Mouse (Mus musculus) G1E (cell line): Measurements from ENCODE around the gene Astn2. TPM values are rescaled to one million over a fixed set of nuclear protein-coding genes. Genes with fewer than 3 reads are reported as not detected.

Source experiments
- ATAC-seq: 2 replicates; pipeline ENCODE4 v1.8.0; 2016; ENCODE audit warnings: mild to moderate bottlenecking; ENCODE audit not compliant: insufficient number of reproducible peaks, poor library complexity, low FRiP score, severe bottlenecking; ENCODE audit errors: extremely low read depth
- DNase-seq: peaks from one replicate; pipeline ENCODE4 v3.0.0; 2012; ENCODE audit warnings: low spot score
- H3K27me3 ChIP-seq: 2 replicates; pipeline ENCODE4 v1.6.1; 2012; ENCODE audit warnings: mild to moderate bottlenecking, low read length, inconsistent platforms; ENCODE audit not compliant: insufficient read depth
- H3K36me3 ChIP-seq: replicated peaks from 2 replicates; pipeline ENCODE3; 2012; ENCODE audit warnings: mild to moderate bottlenecking, inconsistent platforms
- H3K4me1 ChIP-seq: 2 replicates; pipeline ENCODE4 v1.6.1; 2012; ENCODE audit warnings: low read depth, low read length, inconsistent platforms, mixed read lengths; ENCODE audit not compliant: insufficient read depth
- H3K4me3 ChIP-seq: 2 replicates; pipeline ENCODE4 v1.5.1; 2012; ENCODE audit warnings: low read depth, mild to moderate bottlenecking, inconsistent platforms, low read length, moderate library complexity, mixed read lengths
- H3K9me3 ChIP-seq: replicated peaks from 2 replicates; pipeline ENCODE4 v1.6.1; 2012; ENCODE audit warnings: inconsistent platforms
- CTCF ChIP-seq: IDR thresholded peaks from 2 replicates; pipeline ENCODE4 v1.5.1; 2012; ENCODE audit warnings: low read depth, low read length, inconsistent platforms, mixed read lengths
- GATA1 ChIP-seq: IDR thresholded peaks from 2 replicates; pipeline ENCODE4 v1.6.1; 2012; ENCODE audit warnings: borderline replicate concordance, low read length, inconsistent platforms, mixed read lengths
- GATA2 ChIP-seq: IDR thresholded peaks from 2 replicates; pipeline ENCODE4 v1.6.1; 2012; ENCODE audit warnings: low read depth, low read length, inconsistent platforms, borderline replicate concordance
- POLR2AphosphoS5 ChIP-seq: IDR thresholded peaks from 2 replicates; pipeline ENCODE4 v1.6.1; 2012; ENCODE audit warnings: low read depth, low read length, inconsistent platforms; ENCODE audit not compliant: insufficient replicate concordance
- TAL1 ChIP-seq: conservative IDR thresholded peaks from 2 replicates; pipeline ENCODE4 v1.6.1; 2012; ENCODE audit warnings: low read depth, low read length, inconsistent platforms, mixed read lengths
- polyA plus RNA-seq: library from polyadenylated mRNA; stranded (reverse); fragments of >175 nt; gene quantifications from 2 replicates; pipeline ENCODE4 v1.2.3, GENCODE M21; 2012
- total RNA-seq, 2 experiments: library from RNA; stranded (forward) in 1 of 2; stranded (reverse) in 1 of 2; fragments of 200-1000 nt in 1 of 2; fragments of >200 nt in 1 of 2; fragmentation: Nextera tagmentation in 1 of 2; gene quantifications; 2 replicates each; pipeline ENCODE4 v1.2.3; 2014 to 2017

The Astn2 gene
- total and polyA plus RNA-seq, 3 experiments = not detected

DNA sequence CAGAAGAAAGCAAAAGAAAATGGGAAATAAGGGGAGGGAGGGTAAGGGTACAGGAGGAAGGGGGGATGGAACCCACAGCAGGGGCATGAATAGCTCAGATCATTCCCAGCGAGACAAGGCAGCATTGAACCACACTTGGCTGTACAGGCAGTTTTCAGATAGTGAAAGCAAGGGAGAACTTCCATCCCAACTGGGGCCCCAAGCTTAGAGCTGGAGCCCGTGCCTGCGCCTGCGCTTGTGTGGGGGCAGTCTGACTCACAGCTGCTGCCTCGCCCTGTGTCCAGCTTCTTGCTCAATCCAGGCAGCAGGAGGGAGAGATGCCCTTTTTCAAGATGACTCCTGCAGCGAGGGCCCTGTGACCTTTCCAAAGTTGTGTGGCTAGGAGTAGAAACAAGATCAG is 927.3 kb downstream of the Astn2 start:
- H3K27me3 ChIP-seq = no peaks in the 10 kb centered on the region
- no peak overlapping the region for H3K4me3 ChIP-seq
- no peaks in the 10 kb centered on the region for H3K36me3 ChIP-seq
- peaks cover 12% of the 10 kb centered on the region for H3K9me3 ChIP-seq
- TF ChIP-seq CTCF (no peak), TAL1 (no peak), POLR2AphosphoS5 (no peak), GATA2 (no peak), GATA1 (no peak)
- no peak for ATAC-seq
- no peak for DNase-seq
- no peaks in the 10 kb centered on the region for H3K4me1 ChIP-seq

DNA sequence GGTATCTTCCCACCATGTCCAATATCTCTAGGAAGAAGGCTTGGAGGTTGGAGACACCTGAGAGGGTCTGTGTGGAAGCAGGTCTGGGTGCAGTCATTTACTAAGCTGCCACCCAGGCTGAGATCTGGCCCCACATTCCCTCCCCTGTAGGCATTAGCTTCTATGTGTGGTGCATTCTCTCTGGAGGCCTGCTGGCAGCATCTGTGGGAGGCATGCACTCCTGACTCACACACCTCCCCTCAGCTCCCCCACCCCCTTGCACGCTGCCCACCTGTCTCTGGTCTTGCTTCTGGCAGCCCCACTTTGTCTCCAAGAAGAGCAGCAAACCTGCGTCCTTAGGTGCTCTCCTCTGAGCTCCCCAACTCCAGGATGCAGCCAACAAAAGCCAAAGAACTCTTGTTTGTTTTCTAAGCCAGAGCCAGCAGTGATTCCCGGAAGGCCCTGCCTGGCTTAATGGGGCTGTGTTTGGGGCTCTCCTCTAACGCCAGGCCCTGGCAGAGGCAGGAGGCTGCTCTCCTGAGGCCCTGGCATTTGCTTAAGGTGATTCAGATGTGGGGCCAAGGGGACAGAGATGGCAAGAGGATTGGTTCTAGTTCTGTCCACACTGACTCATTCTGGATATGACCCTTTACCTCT is 928.4 kb downstream of the Astn2 start:
- ATAC-seq = no peak
- no peaks in the 10 kb centered on the region for H3K36me3 ChIP-seq
- H3K9me3 ChIP-seq = peaks cover 9% of the 10 kb centered on the region
- H3K4me3 ChIP-seq = no peak overlapping the region; the same call in 1 of the 2 replicates
- H3K27me3 ChIP-seq = no peaks in the 10 kb centered on the region
- TF ChIP-seq TAL1 (no peak), GATA1 (no peak), GATA2 (no peak), POLR2AphosphoS5 (no peak), CTCF (no peak)
- DNase-seq = no peak
- no peaks in the 10 kb centered on the region for H3K4me1 ChIP-seq

DNA sequence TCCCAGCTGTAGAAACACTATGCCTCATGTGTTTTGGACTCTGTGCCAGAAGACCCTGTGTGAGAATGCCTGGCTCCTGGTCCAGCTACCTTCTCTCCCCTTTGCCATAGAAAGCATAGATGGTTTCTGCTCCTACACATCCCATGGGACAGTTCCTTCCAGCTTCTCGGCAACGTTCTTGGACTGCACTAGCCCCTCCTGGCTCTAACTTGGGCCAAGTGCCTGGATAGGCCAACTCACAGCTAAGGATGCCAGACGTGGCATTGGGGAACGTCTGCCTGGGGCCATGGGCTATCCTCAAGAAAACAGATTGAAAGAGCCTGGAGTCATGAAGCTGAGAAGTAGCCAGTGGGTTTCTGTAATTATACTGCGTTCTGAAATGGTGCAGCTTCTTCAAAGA is 931.3 kb downstream of the Astn2 start:
- ATAC-seq (no peak), DNase-seq (no peak)
- H3K27me3 ChIP-seq = no peaks in the 10 kb centered on the region
- H3K4me3 ChIP-seq = no peak overlapping the region
- H3K36me3 ChIP-seq = no peaks in the 10 kb centered on the region
- no peaks in the 10 kb centered on the region for H3K4me1 ChIP-seq
- TF ChIP-seq POLR2AphosphoS5 (no peak), GATA2 (no peak)
- H3K9me3 ChIP-seq = peaks cover 12% of the 10 kb centered on the region

DNA sequence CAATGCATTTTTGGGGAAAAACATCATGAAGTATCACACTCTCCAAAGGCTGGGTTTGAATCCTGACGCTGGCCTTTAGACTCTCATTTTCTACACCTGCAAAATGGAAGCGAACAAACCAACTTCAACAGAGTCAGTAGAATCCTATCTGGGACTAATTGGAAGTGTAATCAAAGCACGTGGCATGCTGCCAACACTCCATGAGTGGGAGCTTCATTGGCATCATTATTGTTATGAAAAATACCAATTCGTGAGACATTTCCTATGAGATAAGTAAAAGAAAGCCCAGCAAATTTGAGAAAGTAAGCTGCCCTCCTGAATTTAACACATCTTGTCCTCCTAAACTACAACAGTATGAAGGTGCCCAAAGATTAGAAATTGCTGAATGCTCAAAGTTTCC is 955.2 kb downstream of the Astn2 start:
- H3K4me1 ChIP-seq = no peaks in the 10 kb centered on the region
- H3K27me3 ChIP-seq = no peaks in the 10 kb centered on the region
- TF ChIP-seq POLR2AphosphoS5 = no peak
- no peak for TF ChIP-seq CTCF
- TF ChIP-seq GATA2 = no peak
- no peak for TF ChIP-seq TAL1
- no peak for TF ChIP-seq GATA1
- no peak overlapping the region for H3K4me3 ChIP-seq
- H3K9me3 ChIP-seq = no peaks in the 10 kb centered on the region
- ATAC-seq (no peak), DNase-seq (no peak)
- H3K36me3 ChIP-seq = no peaks in the 10 kb centered on the region

DNA sequence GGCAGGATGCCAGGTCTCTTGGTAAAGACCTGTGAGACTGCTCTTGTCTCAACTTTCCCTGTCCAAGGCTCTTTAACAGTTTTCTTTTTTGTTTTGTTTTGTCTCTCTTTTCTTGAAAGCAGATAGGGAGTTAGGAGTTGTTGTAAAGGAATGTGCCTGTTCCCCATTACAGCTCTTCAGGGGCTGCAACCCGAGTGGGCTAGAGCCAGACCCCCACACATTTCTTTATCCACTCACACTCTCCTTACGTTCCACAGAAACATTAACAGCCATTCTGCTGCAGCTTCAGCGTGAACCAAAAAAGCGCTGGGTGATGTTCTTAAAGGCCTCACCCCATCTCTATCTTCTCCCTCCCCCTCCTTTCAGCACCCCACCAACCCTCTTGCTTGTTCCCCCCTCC is 962.7 kb downstream of the Astn2 start:
- DNase-seq (no peak), ATAC-seq (no peak)
- Histone ChIP-seq H3K4me1 (no peaks in the 10 kb centered on the region), H3K4me3 (no peak overlapping the region), H3K27me3 (no peaks in the 10 kb centered on the region), H3K36me3 (no peaks in the 10 kb centered on the region), H3K9me3 (peaks cover 4% of the 10 kb centered on the region)
- TF ChIP-seq CTCF = no peak
- no peak for TF ChIP-seq GATA2
- no peak for TF ChIP-seq TAL1
- no peak for TF ChIP-seq POLR2AphosphoS5
- no peak for TF ChIP-seq GATA1

DNA sequence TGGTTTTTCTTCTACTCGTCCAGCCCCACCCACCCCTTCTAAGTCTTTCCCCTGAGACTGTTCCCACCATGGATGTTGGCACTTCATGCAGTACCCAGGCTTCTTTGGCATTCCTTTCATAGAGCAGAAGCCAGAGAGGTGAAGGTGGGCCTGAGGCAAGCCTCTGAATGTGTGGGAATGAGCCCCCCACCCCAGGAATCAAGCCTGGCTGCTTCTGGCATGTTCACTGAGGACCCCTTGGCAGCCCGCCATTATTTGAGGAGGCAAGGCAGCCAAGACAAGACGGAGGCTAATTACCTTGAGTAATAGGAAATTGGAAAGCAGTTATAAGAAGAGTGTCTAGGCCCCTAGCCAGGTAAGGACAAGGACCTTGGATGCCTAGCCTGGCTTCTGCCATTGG is 973.6 kb downstream of the Astn2 start:
- ATAC-seq = no peak
- DNase-seq = no peak
- no peak overlapping the region for H3K4me3 ChIP-seq
- TF ChIP-seq GATA2 = no peak
- TF ChIP-seq CTCF = no peak
- H3K36me3 ChIP-seq = no peaks in the 10 kb centered on the region
- H3K27me3 ChIP-seq = no peaks in the 10 kb centered on the region
- no peaks in the 10 kb centered on the region for H3K4me1 ChIP-seq
- 0 out of 2 replicates have a peak, but pooled peaks cover 6% of the 10 kb centered on the region for H3K9me3 ChIP-seq

DNA sequence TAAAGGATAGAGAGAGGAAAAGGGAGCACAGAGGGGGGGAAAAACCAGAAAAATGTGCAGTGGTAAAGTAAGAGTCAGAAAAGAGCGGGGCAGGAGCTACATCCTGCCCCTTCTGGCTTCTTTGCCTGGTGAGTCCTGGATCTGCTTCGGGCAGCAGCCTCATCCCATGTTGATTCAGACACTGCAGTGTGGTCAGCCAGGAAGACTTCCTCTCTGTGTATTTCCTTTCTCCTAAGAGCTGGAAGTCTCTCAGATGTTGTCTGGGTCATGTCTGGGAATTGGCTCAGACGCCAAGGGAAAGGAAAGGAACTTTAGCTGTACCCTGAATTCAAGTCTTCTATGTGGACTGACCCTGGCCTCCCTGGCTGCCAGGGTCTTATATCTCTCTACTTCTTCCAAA is 976.9 kb downstream of the Astn2 start:
- peaks cover 14% of the 10 kb centered on the region; the same call in 1 of the 2 replicates for H3K9me3 ChIP-seq
- no peaks in the 10 kb centered on the region for H3K27me3 ChIP-seq
- ATAC-seq (no peak), DNase-seq (no peak)
- H3K4me3 ChIP-seq = no peak overlapping the region
- no peak for TF ChIP-seq CTCF
- no peak for TF ChIP-seq GATA1
- TF ChIP-seq GATA2 = no peak
- TF ChIP-seq POLR2AphosphoS5 = no peak
- TF ChIP-seq TAL1 = no peak
- H3K36me3 ChIP-seq = no peaks in the 10 kb centered on the region
- no peaks in the 10 kb centered on the region for H3K4me1 ChIP-seq
